Mouse (Mus musculus) embryonic facial prominence, embryonic 15.5 days (tissue): ENCODE data around the gene Cstf1. TPM values are rescaled to one million over a fixed set of nuclear protein-coding genes. Genes with fewer than 3 reads are reported as not detected.
A peak's percentile ranks its signal among the peaks of the same experiment; 100 is the strongest.

Experiments used
- ATAC-seq: fragments of 200-750 bp; cut with Nextera tagmentation; 2 replicates; pipeline ENCODE4 v1.8.0; 2017; ENCODE audit warnings: low read depth, moderate TSS enrichment; ENCODE audit not compliant: insufficient number of reproducible peaks, low FRiP score, low TSS enrichment
- H3K27ac ChIP-seq: fragments of 300-500 bp; sonication (generic); replicated peaks from 2 replicates; pipeline ENCODE4 v1.5.1; 2015; ENCODE audit warnings: mild to moderate bottlenecking, inconsistent platforms
- H3K27me3 ChIP-seq: fragments of 300-500 bp; sonication (generic); 2 replicates; pipeline ENCODE4 v1.6.1; 2015; ENCODE audit warnings: inconsistent platforms
- H3K36me3 ChIP-seq: fragments of 300-500 bp; sonication (generic); 2 replicates; pipeline ENCODE4 v1.6.1; 2015; ENCODE audit warnings: mild to moderate bottlenecking, inconsistent platforms
- H3K4me1 ChIP-seq: fragments of 300-500 bp; sonication (generic); 2 replicates; pipeline ENCODE4 v1.6.1; 2015; ENCODE audit warnings: inconsistent platforms
- H3K4me2 ChIP-seq: fragments of 300-500 bp; sonication (generic); replicated peaks from 2 replicates; pipeline ENCODE4 v1.6.1; 2015; ENCODE audit warnings: mild to moderate bottlenecking, inconsistent platforms
- H3K4me3 ChIP-seq: fragments of 300-500 bp; sonication (generic); replicated peaks from 2 replicates; pipeline ENCODE4 v1.5.1; 2015; ENCODE audit warnings: mild to moderate bottlenecking, inconsistent platforms
- H3K9ac ChIP-seq: fragments of 300-500 bp; sonication (generic); 2 replicates; pipeline ENCODE4 v1.6.1; 2015; ENCODE audit warnings: inconsistent platforms
- H3K9me3 ChIP-seq: fragments of 300-500 bp; sonication (generic); replicated peaks from 2 replicates; pipeline ENCODE4 v1.6.1; 2016; ENCODE audit warnings: inconsistent platforms
- whole genome bisulfite sequencing: fragments of 180-500 bp; shearing (Covaris S2); methylation state at CpG from one replicate; pipeline ENCODE4 v1.1.7; 2015; 5-methylcytosine and 5-hydroxymethylcytosine counted together
- polyA plus RNA-seq: library from polyadenylated mRNA; unstranded; fragments of >200 nt; fragmentation: Nextera tagmentation; extraction: Ambion mirVana; gene quantifications from 2 replicates; pipeline ENCODE4 v1.2.1, GENCODE M21; 2015

The Cstf1 gene
- polyA plus RNA-seq, 1 experiment from 2014 or later: 38.0 TPM

GRCm38 (mm10) chr2:172346034-172346929 lies 24.2 kb upstream of the Cstf1 start:
- H3K4me1 ChIP-seq: peaks cover 21% of the 10 kb centered on the region
- H3K4me3 ChIP-seq: peak overlapping the region; percentile 62
- WGBS: 11% methylated on average over 31 of the region's 31 CpGs
- no peaks in the 10 kb centered on the region for H3K36me3 ChIP-seq
- no peaks in the 10 kb centered on the region for H3K9me3 ChIP-seq
- no peak for ATAC-seq
- peak overlapping the region; percentile 98 for H3K4me2 ChIP-seq
- H3K27ac ChIP-seq: peak overlapping the region; percentile 65; the same call in 1 of the 2 replicates
- H3K9ac ChIP-seq: peak overlapping the region; percentile 45
- no peaks in the 10 kb centered on the region for H3K27me3 ChIP-seq

- Histone ChIP-seq H3K4me1 (peaks cover 21% of the 10 kb centered on the region), H3K4me2 (peak overlapping the region; percentile 98; the same call in 1 of the 2 replicates), H3K9me3 (no peaks in the 10 kb centered on the region), H3K4me3 (no peak overlapping the region; the same call in 1 of the 2 replicates), H3K9ac (no peak overlapping the region), H3K36me3 (no peaks in the 10 kb centered on the region), H3K27ac (no peak overlapping the region), H3K27me3 (no peaks in the 10 kb centered on the region)
- no peak for ATAC-seq
- 55% methylated on average over 8 of the region's 8 CpGs for WGBS
These were observed 23.4 kb upstream of the Cstf1 start for GRCm38 (mm10) chr2:172346933-172347611.

- Histone ChIP-seq H3K4me3 (no peak overlapping the region), H3K27me3 (no peaks in the 10 kb centered on the region), H3K4me2 (no peak overlapping the region), H3K36me3 (no peaks in the 10 kb centered on the region), H3K4me1 (peaks cover 21% of the 10 kb centered on the region), H3K9me3 (no peaks in the 10 kb centered on the region), H3K9ac (no peak overlapping the region), H3K27ac (no peak overlapping the region)
- no peak for ATAC-seq
- WGBS: 69% methylated on average over 3 of the region's 3 CpGs
These were observed 22.1 kb upstream of the Cstf1 start for GRCm38 (mm10) chr2:172348297-172348950.

GRCm38 (mm10) chr2:172349776-172350175 lies 20.7 kb upstream of the Cstf1 start:
- H3K4me1 ChIP-seq: peaks cover 12% of the 10 kb centered on the region
- H3K36me3 ChIP-seq: 0 out of 2 replicates have a peak, but pooled peaks cover 3% of the 10 kb centered on the region
- no peaks in the 10 kb centered on the region for H3K27me3 ChIP-seq
- no peak overlapping the region for H3K4me3 ChIP-seq
- no peak overlapping the region for H3K27ac ChIP-seq
- H3K9me3 ChIP-seq: no peaks in the 10 kb centered on the region
- no peak overlapping the region for H3K9ac ChIP-seq
- no peak for ATAC-seq
- no peak overlapping the region for H3K4me2 ChIP-seq
- WGBS: 72% methylated on average over 14 of the region's 14 CpGs

- no peaks in the 10 kb centered on the region for H3K27me3 ChIP-seq
- ATAC-seq: no peak
- H3K4me1 ChIP-seq: peaks cover 9% of the 10 kb centered on the region
- no peaks in the 10 kb centered on the region for H3K9me3 ChIP-seq
- 0 out of 2 replicates have a peak, but pooled peaks cover 12% of the 10 kb centered on the region for H3K36me3 ChIP-seq
- H3K27ac ChIP-seq: no peak overlapping the region
- H3K4me2 ChIP-seq: no peak overlapping the region
- H3K9ac ChIP-seq: no peak overlapping the region
- H3K4me3 ChIP-seq: no peak overlapping the region
- 66% methylated on average over 8 of the region's 8 CpGs for WGBS
These were observed 19.7 kb upstream of the Cstf1 start for GRCm38 (mm10) chr2:172350773-172351172.

- H3K36me3 ChIP-seq: peaks cover 37% of the 10 kb centered on the region
- WGBS: 75% methylated on average over 9 of the region's 9 CpGs
- no peak for ATAC-seq
These were observed 17.3 kb upstream of the Cstf1 start for GRCm38 (mm10) chr2:172353218-172353617.

GRCm38 (mm10) chr2:172354761-172355160 lies 15.7 kb upstream of the Cstf1 start:
- no peaks in the 10 kb centered on the region for H3K9me3 ChIP-seq
- no peak overlapping the region for H3K27ac ChIP-seq
- no peak overlapping the region for H3K4me3 ChIP-seq
- 47% methylated on average over 9 of the region's 9 CpGs for WGBS
- H3K4me1 ChIP-seq: no peaks in the 10 kb centered on the region
- no peak overlapping the region for H3K9ac ChIP-seq
- ATAC-seq: no peak
- no peaks in the 10 kb centered on the region for H3K27me3 ChIP-seq
- peaks cover 51% of the 10 kb centered on the region for H3K36me3 ChIP-seq
- no peak overlapping the region for H3K4me2 ChIP-seq

More at GRCm38 (mm10) chr2:172353218-172353617, 17.3 kb upstream of the Cstf1 start:
- Histone ChIP-seq H3K27ac (no peak overlapping the region), H3K4me1 (peaks cover 4% of the 10 kb centered on the region; the same call in 1 of the 2 replicates), H3K4me3 (no peak overlapping the region), H3K9ac (no peak overlapping the region), H3K9me3 (no peaks in the 10 kb centered on the region), H3K27me3 (no peaks in the 10 kb centered on the region), H3K4me2 (no peak overlapping the region)

GRCm38 (mm10) chr2:172355833-172356232 lies 14.6 kb upstream of the Cstf1 start:
- Histone ChIP-seq H3K9me3 (no peaks in the 10 kb centered on the region), H3K9ac (no peak overlapping the region), H3K4me2 (no peak overlapping the region), H3K36me3 (peaks cover 56% of the 10 kb centered on the region), H3K4me3 (no peak overlapping the region), H3K4me1 (no peaks in the 10 kb centered on the region), H3K27me3 (no peaks in the 10 kb centered on the region), H3K27ac (no peak overlapping the region)
- no peak for ATAC-seq
- 81% methylated on average over 5 of the region's 5 CpGs for WGBS

GRCm38 (mm10) chr2:172363176-172363575 lies 7.3 kb upstream of the Cstf1 start:
- no peak for ATAC-seq
- WGBS: 84% methylated on average over 7 of the region's 7 CpGs
- peaks cover 73% of the 10 kb centered on the region for H3K36me3 ChIP-seq
- H3K4me2 ChIP-seq: no peak overlapping the region
- H3K27me3 ChIP-seq: no peaks in the 10 kb centered on the region
- H3K4me1 ChIP-seq: peaks cover 2% of the 10 kb centered on the region; the same call in 1 of the 2 replicates
- H3K9me3 ChIP-seq: no peaks in the 10 kb centered on the region
- H3K4me3 ChIP-seq: no peak overlapping the region
- H3K27ac ChIP-seq: no peak overlapping the region
- no peak overlapping the region for H3K9ac ChIP-seq

- Histone ChIP-seq H3K36me3 (peaks cover 47% of the 10 kb centered on the region), H3K4me2 (peak overlapping the region; percentile 55), H3K9me3 (no peaks in the 10 kb centered on the region), H3K4me3 (peak overlapping the region; percentile 79), H3K4me1 (peaks cover 26% of the 10 kb centered on the region), H3K27ac (peak overlapping the region; percentile 90; the same call in 1 of the 2 replicates), H3K27me3 (no peaks in the 10 kb centered on the region), H3K9ac (peak overlapping the region; percentile 88)
- ATAC-seq: no peak
- under 1% methylated on average over 11 of the region's 11 CpGs for WGBS
These were observed 777 bp downstream of the Cstf1 start for GRCm38 (mm10) chr2:172371258-172371657.

- 87% methylated on average over 4 of the region's 4 CpGs for WGBS
- Histone ChIP-seq H3K9me3 (no peaks in the 10 kb centered on the region), H3K27me3 (no peaks in the 10 kb centered on the region), H3K4me1 (peaks cover 7% of the 10 kb centered on the region), H3K27ac (no peak overlapping the region), H3K9ac (no peak overlapping the region), H3K4me2 (no peak overlapping the region), H3K36me3 (peaks cover 84% of the 10 kb centered on the region), H3K4me3 (no peak overlapping the region)
- no peak for ATAC-seq
These were observed 6.1 kb downstream of the Cstf1 start for GRCm38 (mm10) chr2:172376551-172376950.
